Comparison of ENCODE assay signal across 8 mouse cellular contexts in the genomic region with DNA sequence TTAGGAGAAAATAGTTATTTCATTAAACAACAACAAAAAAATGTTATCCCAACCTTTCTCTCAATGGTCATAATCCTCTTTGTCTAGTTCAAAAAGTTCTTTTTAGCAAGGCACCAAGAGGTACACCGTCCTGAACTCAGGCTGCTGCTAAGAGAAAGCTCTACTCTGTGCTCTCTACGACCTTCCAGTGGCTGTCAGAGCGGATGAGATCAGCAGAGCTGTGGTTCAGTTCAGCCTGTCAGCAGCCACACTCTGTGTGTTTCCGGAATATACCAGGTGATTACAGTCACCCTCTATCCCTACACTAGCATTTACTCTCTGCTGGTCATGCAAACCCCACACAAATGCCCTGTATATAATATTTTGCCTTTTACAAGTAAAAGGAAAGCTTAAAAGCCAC. TPM values are rescaled to one million over a fixed set of nuclear protein-coding genes. Genes with fewer than 3 reads are reported as not detected.
DNase-seq lines count a peak whose midpoint lies in the region; ATAC-seq and TF ChIP-seq lines count a peak whose summit lies in the region.

No protein-coding gene starts in this region.

- H3K9ac ChIP-seq in limb, embryonic 14.5 days (ENCODE audit: low read depth, low read length, severe bottlenecking) = no peak overlapping the region

- no peaks in the 10 kb centered on the region for H3K9me3 ChIP-seq in megakaryocyte, embryonic 14.5 days
- H3K9me3 ChIP-seq in limb, embryonic 14.5 days (ENCODE audit: control insufficient read depth, low read length) = no peaks in the 10 kb centered on the region

- no peaks in the 10 kb centered on the region for H3K36me3 ChIP-seq in megakaryocyte, embryonic 14.5 days (replicated peaks; ENCODE audit: low read length)
- no peaks in the 10 kb centered on the region for H3K36me3 ChIP-seq in limb, embryonic 14.5 days (ENCODE audit: control insufficient read depth, insufficient read depth, low read length)

- TF ChIP-seq POLR2A in limb, embryonic 14.5 days (IDR thresholded peaks at IDR 0.05; ENCODE audit: borderline replicate concordance, extremely low read depth, insufficient read depth, insufficient read length) = no peak

- H3K27me3 ChIP-seq in megakaryocyte, embryonic 14.5 days (replicated peaks) = no peaks in the 10 kb centered on the region
- H3K27me3 ChIP-seq in limb, embryonic 14.5 days (ENCODE audit: control insufficient read depth, insufficient read depth, low read length) = no peaks in the 10 kb centered on the region

- peak; percentile 19 to 68 for DNase-seq in adrenal gland, adult (ENCODE audit: inconsistent age in 2 of 2, low spot score in 1 of 2)
- no peak for DNase-seq in adrenal gland, adult 8-10 months
- DNase-seq in limb, embryonic 14.5 days (ENCODE audit: low spot score) = no peak
- DNase-seq in retina, embryonic 14.5 days (ENCODE audit: low spot score) = peak; percentile 57
- DNase-seq in ovary, postnatal 10 days (ENCODE audit: low spot score) = no peak
- no peak for DNase-seq in urinary bladder, postnatal 25 days (ENCODE audit: low spot score)

- peak overlapping the region; percentile 83 for H3K4me3 ChIP-seq in megakaryocyte, embryonic 14.5 days (replicated peaks)
- H3K4me3 ChIP-seq in limb, embryonic 14.5 days (replicated peaks; ENCODE audit: low read length) = peak overlapping the region; percentile 63; the same call in 1 of the 2 replicates

- peak overlapping the region; percentile 42 for H3K4me2 ChIP-seq in limb, embryonic 14.5 days (replicated peaks; ENCODE audit: low read depth, low read length, severe bottlenecking)

- 46% methylated on average over 4 of the region's 4 CpGs for WGBS in limb, embryonic 14.5 days

- H3K4me1 ChIP-seq in megakaryocyte, embryonic 14.5 days = peaks cover 74% of the 10 kb centered on the region
- H3K4me1 ChIP-seq in limb, embryonic 14.5 days (ENCODE audit: control insufficient read depth, insufficient read depth, low read length) = peaks cover 12% of the 10 kb centered on the region

- no peak for ATAC-seq in megakaryocyte, adult 5-6 weeks (ENCODE audit: poor library complexity, severe bottlenecking)
- ATAC-seq in limb, embryonic 14.5 days (ENCODE audit: low FRiP score, low read depth) = no peak

- H3K27ac ChIP-seq in limb, embryonic 14.5 days (replicated peaks; ENCODE audit: low read depth, low read length) = no peak overlapping the region

RNA-seq across cellular contexts. Expression of gene 1190002N15Rik, which starts 4.2 kb away (rescaled TPM):
- total RNA-seq in adrenal gland, adult 8-10 months (2022) = 10 to 100 TPM; 14.0 to 21.4 (median 17.1) TPM
- polyA plus RNA-seq in megakaryocyte, embryonic 14.5 days (2012; ENCODE audit: insufficient read depth, low replicate concordance) = 3.2 and 11.3 TPM in 2 replicates
- 15.1 and 23.4 TPM in 2 replicates for total RNA-seq in megakaryocyte, adult 5-6 weeks (2015)
- 16.9 and 17.2 TPM in 2 replicates for total RNA-seq in megakaryocyte, adult 5-6 weeks (2017)
- polyA plus RNA-seq in limb, embryonic 14.5 days (2012; rRNA removed) = 53.2 and 66.2 TPM in 2 replicates
- 47.7 and 67.4 TPM in 2 replicates for polyA plus RNA-seq in limb, embryonic 14.5 days (2014; fragmentation: Nextera tagmentation; extraction: Ambion mirVana)

Comparison
In these comparisons a context has a peak if more than half of its experiments do, and no peak if none do; other contexts are left out.
1. DNase-seq: peak in adrenal gland, adult (2 of 2) and retina, embryonic 14.5 days (single experiment); none in adrenal gland, adult 8-10 months (single experiment), limb, embryonic 14.5 days (single experiment), ovary, postnatal 10 days (single experiment) and urinary bladder, postnatal 25 days (single experiment).